Mouse (Mus musculus) heart, adult 2 months (tissue): Measurements from ENCODE around the gene Gm49358. TPM values are rescaled to one million over a fixed set of nuclear protein-coding genes. Genes with fewer than 3 reads are reported as not detected.

Source experiments
- DNase-seq, 2 experiments: peaks; one replicate each; pipeline ENCODE4 v3.0.0; 2021
- H3K27ac ChIP-seq: fragments of 200-600 bp; 2 replicates; pipeline ENCODE4 v1.8.1; 2022
- H3K27me3 ChIP-seq: fragments of 200-500 bp; 2 replicates; pipeline ENCODE4 v1.6.1; 2012; ENCODE audit warnings: mild to moderate bottlenecking, low read length, inconsistent platforms, mixed read lengths; ENCODE audit not compliant: control insufficient read depth, insufficient read depth
- H3K36me3 ChIP-seq: fragments of 200-500 bp; 2 replicates; pipeline ENCODE4 v1.6.1; 2012; ENCODE audit warnings: low read length, inconsistent platforms; ENCODE audit not compliant: control insufficient read depth, insufficient read depth
- H3K4me1 ChIP-seq: fragments of 200-500 bp; 2 replicates; pipeline ENCODE4 v1.6.1; 2011; ENCODE audit warnings: low read length; ENCODE audit not compliant: control insufficient read depth, insufficient read depth
- H3K4me3 ChIP-seq: fragments of 200-600 bp; 2 replicates; pipeline ENCODE4 v1.8.1; 2022
- H3K79me2 ChIP-seq: fragments of 200-500 bp; replicated peaks from 2 replicates; pipeline ENCODE4 v1.6.1; 2012; ENCODE audit warnings: mild to moderate bottlenecking, inconsistent platforms, low read length, moderate library complexity, mixed read lengths; ENCODE audit not compliant: control insufficient read depth, insufficient read depth
- H3K9ac ChIP-seq: fragments of 200-500 bp; 2 replicates; pipeline ENCODE4 v1.6.1; 2012; ENCODE audit warnings: low read depth, mild to moderate bottlenecking, control low read depth, inconsistent platforms, low read length, mixed read lengths
- CTCF ChIP-seq: fragments of 200-600 bp; IDR thresholded peaks from 2 replicates; pipeline ENCODE4 v1.8.1; 2022; ENCODE audit warnings: antibody characterized with exemption, mild to moderate bottlenecking, moderate library complexity
- EP300 ChIP-seq: fragments of 200-500 bp; IDR thresholded peaks from 2 replicates; pipeline ENCODE4 v1.6.1; 2011; ENCODE audit warnings: low read depth, low read length, control low read depth; ENCODE audit not compliant: insufficient read depth
- POLR2A ChIP-seq: fragments of 200-500 bp; IDR thresholded peaks from 2 replicates; pipeline ENCODE4 v1.6.1; 2011; ENCODE audit warnings: mild to moderate bottlenecking, low read depth, low read length, control low read depth; ENCODE audit not compliant: insufficient read depth
- WGBS: fragments of 180-500 bp; shearing (Covaris S2); methylation state at CpG from one replicate; pipeline ENCODE4 v1.1.7; 2018; 5-methylcytosine and 5-hydroxymethylcytosine counted together
- intact Hi-C: fragments of 180-260 bp; cut with DNase I; formaldehyde crosslinking; loops from one replicate; pipeline ENCODE4 v1.15.1; 2025
- long read RNA-seq: library from polyadenylated mRNA; stranded (forward); transcript quantifications from one replicate; pipeline ENCODE4 v2.0.0, GENCODE M21; 2021
- polyA plus RNA-seq: library from polyadenylated mRNA; depleted of rRNA; stranded (reverse); fragments of >200 nt; gene quantifications from 2 replicates; pipeline ENCODE4 v1.2.3, GENCODE M21; 2012; rRNA removed
- total RNA-seq, 2 experiments: library from RNA; stranded (reverse); gene quantifications; 2 replicates each; pipeline ENCODE4 v1.2.3; 2021

The Gm49358 gene
- total RNA-seq (10 to 100 TPM; 10.5 to 14.3 TPM), polyA plus RNA-seq (not detected in 2 replicates)
- long read RNA-seq: 0 reads

DNA sequence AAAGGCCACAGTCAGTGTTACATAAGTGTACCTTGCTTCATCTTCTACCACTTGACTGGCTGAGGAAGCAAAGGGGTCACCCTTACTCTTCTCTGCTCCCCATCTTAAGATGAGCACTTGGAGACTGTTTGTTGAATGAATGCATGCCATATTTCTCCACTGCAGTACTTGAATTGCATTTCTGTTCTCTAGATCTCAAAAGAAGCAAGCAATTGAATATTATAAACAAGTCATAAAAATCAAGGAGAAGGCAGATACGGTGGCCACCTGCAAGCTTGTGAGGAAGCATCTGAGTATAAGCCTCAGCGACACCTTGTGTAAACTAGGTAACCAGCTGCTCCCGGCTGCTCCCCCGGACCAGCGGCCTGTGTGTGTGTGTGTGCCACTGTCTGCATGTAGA, at the start of gene Gm49358:
Gene Gm49358 (plus strand): TSS at position 301 of the 400 bp plus-strand sequence.
- no peak for TF ChIP-seq EP300
- no peak for TF ChIP-seq CTCF
- TF ChIP-seq POLR2A: no peak
- WGBS: 93% methylated on average over 5 of the region's 5 CpGs
- Histone ChIP-seq H3K9ac (no peak within 1 kb of the TSS), H3K27me3 (no peaks in the 10 kb centered on the region), H3K36me3 (no peaks in the 10 kb centered on the region), H3K4me1 (no peaks in the 10 kb centered on the region), H3K27ac (no peak within 1 kb of the TSS), H3K4me3 (no peak within 1 kb of the TSS), H3K79me2 (no peaks in the 10 kb centered on the region)
- intact Hi-C loops: no loop called here
- DNase-seq: no peak

DNA sequence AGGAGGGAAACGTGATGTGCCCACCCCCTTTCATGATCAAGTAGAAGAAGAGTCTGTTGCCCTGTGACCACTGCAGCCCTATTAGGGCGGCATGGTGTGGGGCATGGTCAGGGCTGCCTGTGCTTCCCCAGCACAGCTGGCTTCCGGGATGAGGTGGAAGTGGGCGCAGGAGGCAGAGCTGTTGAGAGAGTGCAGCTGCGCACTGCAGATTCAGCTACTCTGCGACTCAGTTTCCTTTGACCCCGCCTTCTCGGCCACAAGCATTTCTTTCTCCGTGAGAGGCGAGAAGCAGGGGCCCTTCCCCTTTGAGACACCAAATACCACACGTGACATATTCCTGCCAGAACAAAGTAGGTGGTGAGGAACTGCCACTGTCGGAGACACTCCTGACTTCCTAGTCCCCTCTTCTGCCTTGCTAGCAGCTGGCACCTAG, 36.2 kb upstream of the Gm49358 start:
- WGBS: 8% methylated on average over 12 of the region's 12 CpGs
- Histone ChIP-seq H3K27ac (no peak overlapping the region; the same call in 1 of the 2 replicates), H3K9ac (peak overlapping the region; percentile 28; the same call in 1 of the 2 replicates), H3K36me3 (no peaks in the 10 kb centered on the region), H3K4me3 (no peak overlapping the region), H3K4me1 (peaks cover 2% of the 10 kb centered on the region; the same call in 1 of the 2 replicates), H3K27me3 (no peaks in the 10 kb centered on the region), H3K79me2 (no peaks in the 10 kb centered on the region)
- TF ChIP-seq POLR2A (peak; percentile 51; the same call in 1 of the 2 replicates), CTCF (no peak), EP300 (no peak)
- intact Hi-C loops: no loop called here
- peak; percentile 44 to 78 for DNase-seq

DNA sequence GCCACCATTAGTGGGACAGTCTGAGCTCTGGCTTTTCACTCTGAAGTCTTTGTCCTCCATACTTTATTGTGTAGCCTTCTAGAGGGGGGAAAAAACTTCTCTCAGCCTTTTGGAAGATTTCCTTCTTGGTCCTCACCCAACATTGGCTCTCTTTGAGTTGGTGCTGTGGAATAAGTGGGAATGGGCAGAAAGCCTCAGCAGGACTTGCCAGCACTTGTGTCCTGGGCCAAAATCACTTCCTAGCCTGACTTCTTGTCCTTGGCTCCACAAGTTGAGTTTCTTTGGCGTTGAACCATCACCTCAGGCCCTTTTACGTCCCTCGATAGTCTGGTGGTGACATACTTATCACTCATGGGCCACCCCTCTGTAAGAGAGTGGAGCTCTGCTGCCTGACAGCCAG, 35.6 kb upstream of the Gm49358 start:
- Histone ChIP-seq H3K27me3 (no peaks in the 10 kb centered on the region), H3K9ac (no peak overlapping the region), H3K4me1 (peaks cover 2% of the 10 kb centered on the region; the same call in 1 of the 2 replicates), H3K36me3 (no peaks in the 10 kb centered on the region), H3K27ac (no peak overlapping the region; the same call in 1 of the 2 replicates), H3K79me2 (no peaks in the 10 kb centered on the region), H3K4me3 (no peak overlapping the region)
- DNase-seq: peak in 1 of 2 experiments; percentile 20
- no peak for TF ChIP-seq CTCF
- no peak for TF ChIP-seq POLR2A
- TF ChIP-seq EP300: no peak
- intact Hi-C loops: no loop called here
- WGBS: 58% methylated on average over 3 of the region's 3 CpGs

DNA sequence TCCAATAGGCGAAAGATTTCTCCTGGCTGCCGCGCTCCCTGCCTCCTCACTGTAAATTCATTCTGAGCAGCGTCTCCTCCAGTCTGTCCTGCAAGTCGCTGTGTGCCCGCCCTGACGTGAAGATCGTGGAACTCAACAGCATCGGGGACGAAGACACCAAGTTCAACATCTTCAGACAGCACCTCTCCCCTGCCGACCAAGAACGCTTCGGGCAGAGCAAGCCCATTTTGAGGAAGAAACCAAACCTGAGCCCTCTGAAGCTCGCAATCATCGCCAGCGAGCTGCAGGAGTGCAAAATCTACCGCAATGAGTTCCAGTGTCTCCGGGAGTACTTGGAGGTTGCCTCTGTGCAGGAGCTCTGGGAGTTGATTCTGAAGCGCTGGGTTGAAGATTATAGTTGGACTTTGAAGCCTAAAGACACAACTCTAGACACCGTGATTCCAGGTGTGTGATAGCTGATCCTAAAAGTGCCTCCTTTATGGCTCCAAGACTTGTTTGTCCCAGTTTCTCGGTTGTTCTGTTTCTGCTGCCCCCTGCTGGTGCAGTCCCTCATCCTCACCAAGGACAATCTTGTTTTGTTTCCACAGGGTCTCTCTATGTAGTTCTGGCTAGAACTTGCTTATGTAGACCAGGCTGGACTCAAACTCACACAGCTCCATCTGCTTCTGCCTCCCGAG, 32.8 kb upstream of the Gm49358 start:
- WGBS: 7% methylated on average over 22 of the region's 22 CpGs
- peak; percentile 94 for TF ChIP-seq CTCF
- no peak for TF ChIP-seq POLR2A
- TF ChIP-seq EP300: peak; percentile 36; the same call in 1 of the 2 replicates
- H3K27me3 ChIP-seq: no peaks in the 10 kb centered on the region
- H3K4me3 ChIP-seq: peak overlapping the region; percentile 51
- DNase-seq: peak; percentile 80 to 88
- intact Hi-C loops: loop anchor here (2.0 kb wide), 2 partner anchors 94 to 256 kb away; no protein-coding TSS in a partner anchor
- H3K36me3 ChIP-seq: no peaks in the 10 kb centered on the region
- no peak overlapping the region for H3K27ac ChIP-seq
- peaks cover 2% of the 10 kb centered on the region; the same call in 1 of the 2 replicates for H3K4me1 ChIP-seq
- H3K9ac ChIP-seq: peak overlapping the region; percentile 13
- no peaks in the 10 kb centered on the region for H3K79me2 ChIP-seq

DNA sequence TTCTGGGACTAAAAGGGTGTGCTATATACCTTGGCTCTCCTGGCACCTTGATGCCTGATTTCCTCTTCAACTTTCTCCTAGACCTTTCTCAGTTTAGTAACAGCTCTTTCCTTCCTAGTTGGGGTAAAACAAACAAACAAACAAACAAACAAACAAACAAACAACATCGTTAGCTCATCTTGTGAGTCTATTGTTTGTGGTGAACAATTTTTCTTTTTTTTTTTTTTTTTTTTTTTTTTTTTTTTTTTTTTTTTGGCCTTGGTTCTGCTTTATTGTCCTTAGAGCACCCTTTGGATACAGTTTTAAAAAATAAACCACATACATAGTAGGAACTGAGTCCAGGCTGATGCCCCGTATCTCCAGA, 32.3 kb upstream of the Gm49358 start:
- Histone ChIP-seq H3K4me1 (peaks cover 2% of the 10 kb centered on the region; the same call in 1 of the 2 replicates), H3K27ac (no peak overlapping the region), H3K36me3 (no peaks in the 10 kb centered on the region), H3K79me2 (no peaks in the 10 kb centered on the region), H3K9ac (no peak overlapping the region), H3K27me3 (no peaks in the 10 kb centered on the region), H3K4me3 (no peak overlapping the region)
- no peak for DNase-seq
- TF ChIP-seq CTCF: no peak
- WGBS: 39% methylated on average over 2 of the region's 2 CpGs
- intact Hi-C loops: loop anchor here (2.0 kb wide), 2 partner anchors 95 to 257 kb away; no protein-coding TSS in a partner anchor

DNA sequence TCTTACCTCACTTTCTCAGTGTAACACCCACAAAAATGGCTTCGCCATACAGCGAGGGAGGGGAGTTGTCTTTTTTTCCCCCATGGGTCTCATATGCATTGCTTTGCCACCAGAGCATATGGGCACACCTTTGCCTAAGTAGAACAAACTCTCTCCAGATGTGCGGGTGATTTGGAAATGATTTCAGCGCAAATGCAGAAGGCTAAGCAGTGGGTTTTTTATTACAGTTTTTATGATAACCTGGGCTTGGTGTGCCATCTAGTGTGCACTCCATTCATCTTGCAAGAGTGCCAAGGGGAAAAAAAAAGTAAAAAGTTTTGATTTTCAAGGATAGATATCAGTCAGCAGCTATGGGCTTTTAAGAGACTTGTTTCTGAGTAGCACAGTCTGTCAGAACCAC, 28.7 kb upstream of the Gm49358 start:
- TF ChIP-seq EP300: no peak
- no peak for TF ChIP-seq POLR2A
- TF ChIP-seq CTCF: no peak
- Histone ChIP-seq H3K36me3 (no peaks in the 10 kb centered on the region), H3K27me3 (no peaks in the 10 kb centered on the region), H3K4me3 (no peak overlapping the region), H3K27ac (no peak overlapping the region), H3K9ac (no peak overlapping the region), H3K79me2 (no peaks in the 10 kb centered on the region), H3K4me1 (no peaks in the 10 kb centered on the region)
- intact Hi-C loops: no loop called here
- 87% methylated on average over 4 of the region's 4 CpGs for WGBS
- DNase-seq: no peak
